Comparison of ENCODE assay signal across 8 mouse cellular contexts in genomic region chr8:125226989-125227624, GRCm38 (mm10).
DNase-seq lines count a peak whose midpoint lies in the region; ATAC-seq lines count a peak whose summit lies in the region.

No protein-coding gene starts in this region.

- intact Hi-C loops in heart, postnatal 25 days (cut with DNase I) = no loop called here

- DNase-seq in adrenal gland, adult (ENCODE audit: inconsistent age in 2 of 2, low spot score in 1 of 2) = peak; percentile 53 to 74
- DNase-seq in adrenal gland, postnatal 4 days (ENCODE audit: low spot score in 2 of 2) = no peak
- DNase-seq in heart, postnatal 25 days (ENCODE audit: low spot score) = peak; percentile 55
- DNase-seq in kidney, postnatal 4 days = peak; percentile 63 to 69
- DNase-seq in frontal cortex, postnatal 10 days (ENCODE audit: low spot score in 2 of 2) = no peak
- no peak for DNase-seq in cerebellum, adult 9-10 months

- H3K9me3 ChIP-seq in embryonic facial prominence, embryonic 12.5 days = no peaks in the 10 kb centered on the region
- H3K9me3 ChIP-seq in midbrain, embryonic 16.5 days (replicated peaks; ENCODE audit: control insufficient read depth, low read length, poor library complexity, severe bottlenecking) = no peaks in the 10 kb centered on the region

- H3K4me2 ChIP-seq in embryonic facial prominence, embryonic 12.5 days (replicated peaks) = no peak overlapping the region
- peak overlapping the region; percentile 13 for H3K4me2 ChIP-seq in midbrain, embryonic 16.5 days (ENCODE audit: low read length)

- H3K9ac ChIP-seq in embryonic facial prominence, embryonic 12.5 days = no peak overlapping the region
- H3K9ac ChIP-seq in midbrain, embryonic 16.5 days (ENCODE audit: low read depth, low read length) = no peak overlapping the region

- no peaks in the 10 kb centered on the region for H3K27me3 ChIP-seq in embryonic facial prominence, embryonic 12.5 days
- 0 out of 2 replicates have a peak, but pooled peaks cover 2% of the 10 kb centered on the region for H3K27me3 ChIP-seq in midbrain, embryonic 16.5 days (ENCODE audit: control insufficient read depth, insufficient read depth, low read depth, low read length)

- peak; percentile 35; the same call in 1 of the 2 replicates for ATAC-seq in embryonic facial prominence, embryonic 12.5 days (ENCODE audit: insufficient number of reproducible peaks, insufficient read depth, low FRiP score, low TSS enrichment)
- ATAC-seq in midbrain, embryonic 16.5 days = peak; percentile 61

- H3K27ac ChIP-seq in embryonic facial prominence, embryonic 12.5 days = peak overlapping the region; percentile 24
- H3K27ac ChIP-seq in midbrain, embryonic 16.5 days (ENCODE audit: low read length) = peak overlapping the region; percentile 47

- peaks cover 36% of the 10 kb centered on the region for H3K4me1 ChIP-seq in embryonic facial prominence, embryonic 12.5 days
- H3K4me1 ChIP-seq in midbrain, embryonic 16.5 days (ENCODE audit: control insufficient read depth, insufficient read depth, low read length) = peaks cover 21% of the 10 kb centered on the region

- 29% methylated on average over 14 of the region's 14 CpGs for WGBS in embryonic facial prominence, embryonic 12.5 days
- WGBS in midbrain, embryonic 16.5 days = 33% methylated on average over 14 of the region's 14 CpGs

- H3K4me3 ChIP-seq in embryonic facial prominence, embryonic 12.5 days = no peak overlapping the region
- no peak overlapping the region for H3K4me3 ChIP-seq in midbrain, embryonic 16.5 days (ENCODE audit: low read depth, low read length)

- H3K36me3 ChIP-seq in embryonic facial prominence, embryonic 12.5 days = no peaks in the 10 kb centered on the region
- H3K36me3 ChIP-seq in midbrain, embryonic 16.5 days (ENCODE audit: control insufficient read depth, insufficient read depth, low read length) = no peaks in the 10 kb centered on the region

Comparison
In these comparisons a context has a peak if more than half of its experiments do, and no peak if none do; other contexts are left out.
1. DNase-seq: peak in adrenal gland, adult (2 of 2), heart, postnatal 25 days (single experiment) and kidney, postnatal 4 days (2 of 2); none in adrenal gland, postnatal 4 days (0 of 2), frontal cortex, postnatal 10 days (0 of 2) and cerebellum, adult 9-10 months (single experiment).